Mouse (Mus musculus): ENCODE data around the gene Cbx8. TPM values are rescaled to one million over a fixed set of nuclear protein-coding genes. Genes with fewer than 3 reads are reported as not detected.
A peak's percentile ranks its signal among the peaks of the same experiment; 100 is the strongest.

Cbx8 gene
- polyA plus RNA-seq, 1 experiment from 2014 or later: 12.8 TPM

GRCm38 (mm10) chr11:119052661-119053256 is 12.0 kb upstream of the Cbx8 start:
- Histone ChIP-seq H3K4me3 (ENCODE audit: low read depth, low read length) (peak overlapping the region; percentile 35), H3K36me3 (ENCODE audit: control insufficient read depth, insufficient read depth, low read length) (no peaks in the 10 kb centered on the region), H3K9ac (ENCODE audit: low read length) (peak overlapping the region; percentile 63), H3K9me3 (replicated peaks; ENCODE audit: control insufficient read depth, low read length) (no peaks in the 10 kb centered on the region), H3K27ac (ENCODE audit: low read depth, low read length) (peak overlapping the region; percentile 93), H3K4me1 (ENCODE audit: control insufficient read depth, insufficient read depth, low read length) (peaks cover 36% of the 10 kb centered on the region), H3K4me2 (ENCODE audit: low read length) (peak overlapping the region; percentile 98), H3K27me3 (replicated peaks; ENCODE audit: control insufficient read depth, insufficient read depth, low read length) (peaks cover 67% of the 10 kb centered on the region)
- DNase-seq (ENCODE audit: low spot score): peak; percentile 63
- no peak for ATAC-seq
- WGBS: 3% methylated on average over 13 of the region's 13 CpGs

DNA sequence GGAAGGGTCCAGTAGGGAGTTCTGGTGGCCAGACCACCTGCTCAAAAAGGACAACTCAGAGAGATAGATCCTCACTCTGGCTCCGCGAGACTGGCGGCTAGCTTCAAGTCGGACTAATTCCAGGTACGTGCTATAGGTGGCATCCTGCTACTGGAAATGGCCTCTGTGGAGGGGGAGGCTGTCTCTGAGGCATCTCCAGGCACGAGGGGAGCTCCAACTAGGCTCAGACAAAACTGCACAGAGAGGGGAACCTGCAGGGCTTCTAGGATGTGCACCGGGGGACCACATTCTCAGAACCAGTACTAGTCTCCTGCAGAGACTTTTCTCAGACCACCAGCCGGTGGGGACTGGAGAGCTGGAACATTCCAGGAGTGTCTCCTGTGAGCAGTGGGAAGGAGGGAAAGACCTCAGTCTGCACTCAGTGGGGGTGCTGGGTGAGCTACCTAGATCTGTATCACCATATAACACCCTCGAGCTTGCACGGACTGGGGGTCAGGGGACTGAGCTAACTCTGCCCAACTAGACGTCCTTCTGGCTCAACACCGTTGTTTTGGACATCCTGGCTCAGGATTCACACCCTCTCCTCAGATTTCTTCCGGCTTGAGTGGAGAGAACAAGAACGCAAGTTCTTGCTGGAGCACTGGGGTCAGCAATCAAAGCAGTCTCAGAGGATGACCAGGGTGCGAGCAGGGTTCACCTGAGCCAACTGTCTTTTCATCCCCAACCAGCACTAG is 11.3 kb upstream of the Cbx8 start:
- no peak for ATAC-seq

GRCm38 (mm10) chr11:119051426-119051825 is 10.7 kb upstream of the Cbx8 start:
- H3K36me3 ChIP-seq (ENCODE audit: control insufficient read depth, insufficient read depth, low read length): no peaks in the 10 kb centered on the region

More for the DNA sequence above, 11.3 kb upstream of the Cbx8 start:
- Histone ChIP-seq H3K36me3 (ENCODE audit: control insufficient read depth, insufficient read depth, low read length) (no peaks in the 10 kb centered on the region), H3K4me3 (ENCODE audit: low read depth, low read length) (no peak overlapping the region), H3K27me3 (replicated peaks; ENCODE audit: control insufficient read depth, insufficient read depth, low read length) (peaks cover 69% of the 10 kb centered on the region), H3K9me3 (replicated peaks; ENCODE audit: control insufficient read depth, low read length) (no peaks in the 10 kb centered on the region), H3K9ac (ENCODE audit: low read length) (peak overlapping the region; percentile 29), H3K27ac (ENCODE audit: low read depth, low read length) (peak overlapping the region; percentile 93), H3K4me1 (ENCODE audit: control insufficient read depth, insufficient read depth, low read length) (peaks cover 34% of the 10 kb centered on the region), H3K4me2 (ENCODE audit: low read length) (peak overlapping the region; percentile 98; the same call in 1 of the 2 replicates)
- peak; percentile 81 for DNase-seq (ENCODE audit: low spot score)
- 4% methylated on average over 15 of the region's 15 CpGs for WGBS

DNA sequence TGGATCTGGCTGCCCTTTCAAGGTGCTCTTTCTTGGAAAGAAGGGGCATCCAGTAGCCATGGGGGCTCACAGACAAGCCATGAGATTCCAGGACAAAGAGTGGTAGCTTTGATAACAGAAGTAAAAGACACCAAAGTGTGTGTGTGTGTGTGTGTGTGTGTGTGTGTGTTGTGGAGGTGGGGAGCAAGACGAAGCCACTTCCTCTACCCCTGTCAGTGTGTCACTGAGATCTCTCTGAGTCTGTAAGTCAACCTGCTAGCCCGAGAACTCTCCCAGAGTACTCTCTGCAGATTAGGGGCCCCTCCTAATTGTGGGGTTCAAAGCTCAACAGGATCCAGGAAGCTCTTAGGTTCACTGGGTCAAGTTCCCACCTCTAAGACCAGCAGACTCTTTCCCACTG is 9.6 kb upstream of the Cbx8 start:
- Histone ChIP-seq H3K9ac (ENCODE audit: low read length) (no peak overlapping the region), H3K4me3 (ENCODE audit: low read depth, low read length) (no peak overlapping the region), H3K36me3 (ENCODE audit: control insufficient read depth, insufficient read depth, low read length) (no peaks in the 10 kb centered on the region), H3K4me2 (ENCODE audit: low read length) (no peak overlapping the region), H3K27me3 (replicated peaks; ENCODE audit: control insufficient read depth, insufficient read depth, low read length) (peaks cover 80% of the 10 kb centered on the region), H3K4me1 (ENCODE audit: control insufficient read depth, insufficient read depth, low read length) (peaks cover 33% of the 10 kb centered on the region), H3K9me3 (replicated peaks; ENCODE audit: control insufficient read depth, low read length) (no peaks in the 10 kb centered on the region), H3K27ac (ENCODE audit: low read depth, low read length) (no peak overlapping the region)
- 5% methylated on average over 2 of the region's 2 CpGs for WGBS
- DNase-seq (ENCODE audit: low spot score) (no peak), ATAC-seq (no peak)

More at GRCm38 (mm10) chr11:119051426-119051825, 10.7 kb upstream of the Cbx8 start:
- no peak for ATAC-seq
- no peak overlapping the region for H3K9ac ChIP-seq (ENCODE audit: low read length)
- H3K27me3 ChIP-seq (replicated peaks; ENCODE audit: control insufficient read depth, insufficient read depth, low read length): peaks cover 75% of the 10 kb centered on the region
- no peak for DNase-seq (ENCODE audit: low spot score)
- H3K27ac ChIP-seq (ENCODE audit: low read depth, low read length): no peak overlapping the region
- H3K4me1 ChIP-seq (ENCODE audit: control insufficient read depth, insufficient read depth, low read length): peaks cover 38% of the 10 kb centered on the region
- no peak overlapping the region for H3K4me3 ChIP-seq (ENCODE audit: low read depth, low read length)
- no peaks in the 10 kb centered on the region for H3K9me3 ChIP-seq (replicated peaks; ENCODE audit: control insufficient read depth, low read length)
- H3K4me2 ChIP-seq (ENCODE audit: low read length): no peak overlapping the region

- peak; percentile 47 for DNase-seq (ENCODE audit: low spot score)
- H3K4me2 ChIP-seq (ENCODE audit: low read length): peak overlapping the region; percentile 12
- H3K9ac ChIP-seq (ENCODE audit: low read length): no peak overlapping the region
- no peak overlapping the region for H3K27ac ChIP-seq (ENCODE audit: low read depth, low read length)
- H3K9me3 ChIP-seq (replicated peaks; ENCODE audit: control insufficient read depth, low read length): no peaks in the 10 kb centered on the region
- H3K36me3 ChIP-seq (ENCODE audit: control insufficient read depth, insufficient read depth, low read length): no peaks in the 10 kb centered on the region
- H3K4me3 ChIP-seq (ENCODE audit: low read depth, low read length): 0 out of 2 replicates have a peak overlapping the region, but pooled peaks have one; percentile 31
- 0% methylated on average over 13 of the region's 13 CpGs for WGBS
- peaks cover 94% of the 10 kb centered on the region for H3K27me3 ChIP-seq (replicated peaks; ENCODE audit: control insufficient read depth, insufficient read depth, low read length)
- peaks cover 32% of the 10 kb centered on the region for H3K4me1 ChIP-seq (ENCODE audit: control insufficient read depth, insufficient read depth, low read length)
- ATAC-seq: no peak
Measured at GRCm38 (mm10) chr11:119048133-119048510, 7.4 kb upstream of the Cbx8 start.

DNA sequence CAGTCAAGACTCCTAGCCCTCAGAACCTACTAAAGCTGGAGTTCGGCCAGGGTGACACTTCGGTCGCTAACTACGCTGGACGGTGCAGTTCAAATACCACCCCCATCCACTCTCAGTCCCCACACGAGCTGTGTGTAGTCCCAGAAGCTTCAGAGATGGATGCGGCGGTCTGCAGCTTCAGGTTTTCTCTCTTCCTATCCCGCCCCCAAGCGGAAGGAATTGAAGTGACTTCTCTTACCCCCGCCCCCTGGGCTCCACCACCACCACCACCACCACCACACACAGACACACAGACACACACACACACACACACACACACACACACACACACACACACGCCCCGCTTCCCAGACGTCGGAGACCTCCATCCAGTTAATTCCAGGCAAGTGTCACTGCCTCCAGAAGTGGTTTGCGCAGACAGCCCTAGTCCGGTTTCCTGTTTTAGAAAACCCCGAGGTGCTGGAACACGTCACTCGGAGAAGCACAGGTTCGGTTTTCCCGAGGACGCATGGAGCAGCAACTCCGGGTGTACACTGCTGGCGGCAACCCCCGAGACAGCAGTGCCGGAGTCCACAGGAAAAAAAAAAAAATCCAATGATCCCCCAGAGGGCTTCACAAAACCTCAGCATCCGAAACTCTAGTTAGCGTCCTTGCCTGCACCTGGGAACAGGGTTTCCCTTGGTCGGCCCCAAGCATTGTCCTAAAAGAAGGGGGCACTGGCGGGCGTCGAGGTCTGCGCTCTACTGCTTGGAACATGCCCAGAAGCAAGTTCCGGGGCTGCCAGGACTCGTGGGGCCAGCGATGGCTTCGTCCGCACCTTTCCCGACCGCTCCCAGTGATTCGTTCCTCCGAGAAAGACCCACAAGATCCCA is 6.7 kb upstream of the Cbx8 start:
- DNase-seq (ENCODE audit: low spot score): no peak
- peaks cover 26% of the 10 kb centered on the region for H3K4me1 ChIP-seq (ENCODE audit: control insufficient read depth, insufficient read depth, low read length)
- no peak overlapping the region for H3K27ac ChIP-seq (ENCODE audit: low read depth, low read length)

GRCm38 (mm10) chr11:119046601-119047245 is 6.0 kb upstream of the Cbx8 start:
- WGBS: 2% methylated on average over 39 of the region's 39 CpGs
- Histone ChIP-seq H3K27ac (ENCODE audit: low read depth, low read length) (no peak overlapping the region), H3K36me3 (ENCODE audit: control insufficient read depth, insufficient read depth, low read length) (no peaks in the 10 kb centered on the region), H3K4me2 (ENCODE audit: low read length) (peak overlapping the region; percentile 68), H3K27me3 (replicated peaks; ENCODE audit: control insufficient read depth, insufficient read depth, low read length) (peaks cover 99% of the 10 kb centered on the region), H3K4me3 (ENCODE audit: low read depth, low read length) (peak overlapping the region; percentile 31), H3K9me3 (replicated peaks; ENCODE audit: control insufficient read depth, low read length) (no peaks in the 10 kb centered on the region), H3K4me1 (ENCODE audit: control insufficient read depth, insufficient read depth, low read length) (peaks cover 23% of the 10 kb centered on the region), H3K9ac (ENCODE audit: low read length) (peak overlapping the region; percentile 57)
- ATAC-seq (peak; percentile 45), DNase-seq (ENCODE audit: low spot score) (peak; percentile 87)

More for the DNA sequence above, 6.7 kb upstream of the Cbx8 start:
- no peaks in the 10 kb centered on the region for H3K36me3 ChIP-seq (ENCODE audit: control insufficient read depth, insufficient read depth, low read length)
- H3K9me3 ChIP-seq (replicated peaks; ENCODE audit: control insufficient read depth, low read length): no peaks in the 10 kb centered on the region
- H3K9ac ChIP-seq (ENCODE audit: low read length): no peak overlapping the region
- H3K27me3 ChIP-seq (replicated peaks; ENCODE audit: control insufficient read depth, insufficient read depth, low read length): peaks cover 99% of the 10 kb centered on the region
- peak overlapping the region; percentile 68 for H3K4me2 ChIP-seq (ENCODE audit: low read length)
- under 1% methylated on average over 43 of the region's 43 CpGs for WGBS
- no peak for ATAC-seq
- H3K4me3 ChIP-seq (ENCODE audit: low read depth, low read length): peak overlapping the region; percentile 31

GRCm38 (mm10) chr11:119044551-119045337 is 4.0 kb upstream of the Cbx8 start:
- 1% methylated on average over 41 of the region's 41 CpGs for WGBS
- Histone ChIP-seq H3K4me1 (ENCODE audit: control insufficient read depth, insufficient read depth, low read length) (peaks cover 29% of the 10 kb centered on the region), H3K4me3 (ENCODE audit: low read depth, low read length) (no peak overlapping the region), H3K27me3 (replicated peaks; ENCODE audit: control insufficient read depth, insufficient read depth, low read length) (peaks cover 82% of the 10 kb centered on the region), H3K27ac (ENCODE audit: low read depth, low read length) (no peak overlapping the region), H3K9me3 (replicated peaks; ENCODE audit: control insufficient read depth, low read length) (no peaks in the 10 kb centered on the region), H3K4me2 (ENCODE audit: low read length) (peak overlapping the region; percentile 30; the same call in 1 of the 2 replicates), H3K36me3 (ENCODE audit: control insufficient read depth, insufficient read depth, low read length) (no peaks in the 10 kb centered on the region), H3K9ac (ENCODE audit: low read length) (peak overlapping the region; percentile 37)
- ATAC-seq (no peak), DNase-seq (ENCODE audit: low spot score) (no peak)

Data from forebrain, embryonic 14.5 days (tissue).